Mouse (Mus musculus): ENCODE data around the gene Akap7.

Akap7 gene

GRCm38 (mm10) chr10:25184819-25185603, 122.7 kb downstream of the Akap7 start:
- DNase-seq, result no peak

- no peak for DNase-seq
Observed at GRCm38 (mm10) chr10:25183271-25183670, 124.4 kb downstream of the Akap7 start.

GRCm38 (mm10) chr10:25179030-25179429, 128.6 kb downstream of the Akap7 start:
- DNase-seq, result no peak

GRCm38 (mm10) chr10:25177270-25177669, 130.4 kb downstream of the Akap7 start:
- DNase-seq, result no peak

GRCm38 (mm10) chr10:25174872-25175271, 132.8 kb downstream of the Akap7 start:
- DNase-seq, result no peak

GRCm38 (mm10) chr10:25167365-25168194, 140.1 kb downstream of the Akap7 start:
- DNase-seq, result no peak

- peak; percentile 11 for DNase-seq
Observed at GRCm38 (mm10) chr10:25163510-25163909, 144.2 kb downstream of the Akap7 start.

GRCm38 (mm10) chr10:25161701-25162100, 146.0 kb downstream of the Akap7 start:
- no peak for DNase-seq

- DNase-seq, result no peak
Observed at GRCm38 (mm10) chr10:25158651-25159050, 149.0 kb downstream of the Akap7 start.

- DNase-seq, result no peak
Observed at GRCm38 (mm10) chr10:25157339-25157738, 150.3 kb downstream of the Akap7 start.

GRCm38 (mm10) chr10:25154225-25154624, 153.4 kb downstream of the Akap7 start:
- DNase-seq, result no peak

- no peak for DNase-seq
Observed at GRCm38 (mm10) chr10:25151172-25151800, 156.4 kb downstream of the Akap7 start.

GRCm38 (mm10) chr10:25145851-25146250, 161.8 kb downstream of the Akap7 start:
- no peak for DNase-seq

GRCm38 (mm10) chr10:25144787-25145761, 162.6 kb downstream of the Akap7 start:
- DNase-seq, result no peak

GRCm38 (mm10) chr10:25141781-25142180, 165.9 kb downstream of the Akap7 start:
- DNase-seq, result no peak

- DNase-seq, result no peak
Observed at GRCm38 (mm10) chr10:25140155-25140755, 167.4 kb downstream of the Akap7 start.

GRCm38 (mm10) chr10:25133581-25133980, 174.1 kb downstream of the Akap7 start:
- DNase-seq, result no peak

- DNase-seq, result no peak
Observed at GRCm38 (mm10) chr10:25128455-25128863, 179.2 kb downstream of the Akap7 start.

GRCm38 (mm10) chr10:25126035-25126434, 181.6 kb downstream of the Akap7 start:
- no peak for DNase-seq

GRCm38 (mm10) chr10:25120871-25121554, 186.7 kb downstream of the Akap7 start:
- no peak for DNase-seq

All from thymus, postnatal 25 days (tissue).